Mouse (Mus musculus): ENCODE measurements around the gene Cplx3.

The Cplx3 gene

DNA sequence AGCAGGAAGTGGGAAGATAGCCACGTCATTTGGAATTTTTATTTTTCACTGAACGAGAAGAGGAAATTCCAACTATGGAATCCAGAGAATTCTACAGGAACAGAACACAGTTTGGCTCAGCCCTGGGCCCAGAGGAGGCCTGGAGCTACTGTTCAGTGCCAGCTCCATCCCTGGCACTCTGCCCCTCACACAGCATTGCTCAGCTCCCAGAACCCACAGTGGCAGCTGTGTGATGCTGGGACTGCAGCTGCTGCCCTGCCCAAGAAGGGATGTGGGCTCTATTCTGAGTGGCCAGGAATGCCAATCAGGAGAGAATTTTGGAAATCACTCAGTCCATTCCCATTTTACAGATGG is 4.8 kb downstream of the Cplx3 start:
- DNase-seq (ENCODE audit: low read depth, low spot score), result no peak

DNA sequence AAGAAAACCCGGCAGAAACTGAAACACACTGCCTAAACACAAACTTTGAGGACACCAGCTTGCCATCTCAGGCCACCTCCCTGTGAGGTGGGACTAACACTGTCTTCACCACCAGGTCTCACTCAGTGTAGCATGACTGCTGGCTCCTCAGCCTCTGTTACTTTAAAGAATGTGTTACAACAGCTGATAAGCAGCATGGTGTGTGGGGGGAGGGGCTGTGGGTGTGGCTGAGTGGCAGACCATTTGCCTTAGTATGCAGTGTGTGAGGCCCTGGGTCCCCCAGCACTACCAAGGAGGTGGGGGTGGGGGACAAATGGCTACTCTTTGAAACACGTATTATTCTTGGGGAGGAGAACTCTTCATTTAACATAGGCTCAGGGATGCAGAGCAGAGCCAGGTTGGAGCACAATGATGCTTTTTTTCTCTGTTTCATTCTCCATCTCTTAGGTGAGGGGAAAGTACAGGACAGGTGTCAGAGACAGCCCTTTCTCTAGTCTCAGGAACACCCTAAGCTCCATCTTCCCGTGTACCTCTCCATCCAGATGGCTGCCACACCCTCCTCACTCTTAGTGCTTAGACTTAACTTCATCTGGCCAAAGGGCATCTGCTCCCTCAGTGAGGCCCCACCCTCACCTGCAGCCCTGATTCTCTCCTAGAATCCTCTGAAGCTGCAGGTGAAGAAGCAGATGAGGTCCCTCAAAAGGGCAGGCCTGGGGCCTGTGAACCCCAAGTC is 5.3 kb downstream of the Cplx3 start:
- DNase-seq (ENCODE audit: low read depth, low spot score), result peak; percentile 51

DNA sequence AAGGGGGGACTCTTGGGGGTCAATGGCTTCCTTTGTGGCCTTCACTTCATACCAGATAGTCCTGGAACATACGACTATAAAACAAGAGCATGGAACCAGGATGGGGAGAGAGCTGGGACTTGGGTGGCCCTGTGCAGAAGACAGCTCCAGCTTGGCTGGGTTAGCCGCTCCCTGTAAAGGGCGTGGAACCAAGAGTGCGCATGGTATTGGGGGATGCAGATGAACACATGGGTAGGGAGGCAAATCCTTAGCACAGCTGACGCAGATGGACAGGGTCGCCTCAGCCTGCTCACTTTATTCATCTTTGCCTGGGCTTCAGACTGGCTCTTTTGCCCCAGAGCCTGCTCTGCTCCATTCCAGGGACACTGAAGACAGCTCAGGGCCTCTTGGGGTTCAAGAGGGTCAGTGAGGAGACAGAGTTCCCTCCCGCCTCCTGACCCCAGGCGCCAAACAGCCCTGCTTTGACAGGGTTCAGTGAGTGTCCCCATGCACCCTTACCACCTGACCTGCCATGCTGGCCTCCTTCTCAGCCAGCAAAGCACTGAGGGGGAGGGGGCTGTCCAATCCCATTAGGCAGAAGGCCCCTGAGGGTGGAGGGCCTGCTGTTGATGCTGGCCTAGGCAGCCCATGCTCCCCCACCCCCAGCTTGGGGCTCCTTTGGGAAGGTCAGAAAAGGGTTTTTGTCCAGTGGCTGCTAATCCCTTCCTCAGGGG is 7.1 kb downstream of the Cplx3 start:
- DNase-seq (ENCODE audit: low read depth, low spot score), result no peak

DNA sequence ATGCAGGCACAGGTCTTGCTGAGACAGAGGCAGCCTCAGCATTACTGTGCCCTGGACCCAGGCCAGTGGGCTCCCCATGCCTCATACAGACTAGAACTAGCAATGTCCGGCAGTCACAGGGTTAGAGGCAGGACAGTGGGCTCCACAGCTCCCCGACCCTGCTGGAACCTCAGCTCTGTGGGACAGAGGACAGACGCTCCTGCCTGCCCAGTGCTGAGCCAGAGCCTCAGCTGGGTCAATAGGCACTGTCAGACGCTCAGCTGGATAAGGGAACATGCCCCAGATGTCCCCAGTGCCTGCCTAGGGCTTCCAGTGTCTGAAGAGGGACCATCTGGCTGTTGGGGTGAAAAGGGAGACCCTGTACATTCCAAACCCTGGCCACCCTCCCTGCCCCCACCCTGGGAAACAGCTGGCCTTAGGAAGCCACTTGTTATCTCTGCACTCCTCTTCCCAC is 8.1 kb downstream of the Cplx3 start:
- DNase-seq (ENCODE audit: low read depth, low spot score), result no peak

DNA sequence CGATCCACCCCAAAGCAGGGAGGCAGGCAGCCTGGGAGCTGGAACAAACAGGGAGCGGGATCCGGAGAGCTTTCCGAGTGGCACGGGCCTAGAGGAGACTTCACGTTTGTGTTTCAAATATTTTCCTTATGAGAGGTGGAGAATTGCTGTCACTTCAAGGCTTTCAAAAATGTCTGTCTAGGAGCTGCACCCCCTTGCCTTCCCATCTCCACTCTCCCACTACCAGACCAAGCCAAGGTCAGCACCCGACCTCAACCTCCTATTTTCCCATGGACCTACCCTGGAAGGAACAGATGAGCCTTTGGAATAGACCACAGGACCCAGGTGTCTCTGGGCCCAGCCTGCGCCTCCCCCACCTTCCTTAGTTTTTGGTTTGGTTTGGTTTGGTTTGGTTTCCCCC is 8.8 kb downstream of the Cplx3 start:
- no peak for DNase-seq (ENCODE audit: low read depth, low spot score)

DNA sequence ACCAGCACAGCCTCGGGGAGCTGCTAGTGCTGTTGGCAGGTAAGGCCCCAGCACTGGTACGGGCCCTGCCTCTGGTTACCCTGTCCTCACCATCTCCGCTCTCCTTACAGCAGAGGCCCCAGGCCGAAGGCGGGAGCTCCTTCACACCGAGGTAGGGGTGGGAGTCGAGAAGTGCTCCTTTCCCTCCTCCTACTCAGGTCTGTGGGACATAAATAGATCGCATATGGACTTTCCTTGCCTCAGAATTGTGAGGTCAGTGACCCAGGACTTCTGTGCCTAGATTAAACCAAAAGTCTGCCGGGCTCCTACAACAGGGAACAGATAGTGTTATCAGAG is 11.9 kb downstream of the Cplx3 start:
- no peak for DNase-seq (ENCODE audit: low read depth, low spot score)

DNA sequence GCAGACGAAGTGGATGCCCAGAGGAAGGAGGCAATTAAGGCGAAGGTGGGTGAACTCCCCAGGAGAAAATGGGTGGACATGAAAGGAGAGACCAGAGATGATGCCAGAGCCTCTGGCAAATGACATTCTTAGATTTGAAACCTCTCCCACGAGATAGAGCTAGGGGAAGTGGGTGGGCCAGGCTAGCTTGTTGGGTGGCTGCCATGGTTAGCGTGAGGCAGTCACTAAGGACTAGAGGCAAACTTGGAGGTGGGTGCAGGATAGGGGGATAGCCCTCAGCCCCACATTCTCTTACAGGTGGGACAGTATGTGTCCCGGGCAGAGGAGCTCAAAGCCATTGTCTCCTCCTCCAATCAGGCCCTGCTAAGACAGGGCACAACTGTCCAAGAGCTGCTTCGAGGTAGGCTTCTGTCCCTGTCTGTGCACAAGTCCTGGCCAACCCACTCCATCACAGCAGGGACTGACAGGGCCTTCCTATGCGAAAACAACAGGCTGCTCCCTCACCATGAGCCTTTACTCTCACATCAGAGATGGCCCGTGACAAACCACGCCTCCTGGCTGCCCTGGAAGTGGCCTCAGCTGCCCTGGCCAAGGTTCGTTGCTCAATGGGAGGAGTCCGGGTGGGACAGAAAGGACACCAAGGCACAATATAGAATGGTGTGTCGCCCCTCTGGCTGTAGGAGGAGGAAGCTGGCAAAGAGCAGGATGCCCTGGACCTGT is 12.5 kb downstream of the Cplx3 start:
- no peak for DNase-seq (ENCODE audit: low read depth, low spot score)

DNA sequence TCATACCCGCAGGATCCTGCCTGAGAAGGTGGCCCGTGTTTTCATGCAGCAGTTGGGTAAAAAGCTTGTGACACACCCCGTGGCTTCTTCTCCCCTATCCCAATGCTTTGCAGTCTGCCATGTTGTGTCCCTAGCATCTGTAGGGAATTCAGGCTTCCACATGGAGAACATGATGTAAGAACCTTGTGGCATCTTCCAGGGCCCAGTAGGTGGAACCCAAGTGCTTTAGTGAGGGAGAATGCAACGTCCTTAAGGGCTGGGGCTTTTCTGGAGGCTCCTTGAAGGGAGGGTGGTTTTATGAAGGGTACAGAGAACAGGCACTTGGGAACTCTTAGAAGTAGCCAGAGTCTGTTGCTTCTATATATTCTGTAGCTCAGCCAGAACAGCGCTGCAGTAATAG is 15.4 kb downstream of the Cplx3 start:
- peak; percentile 28 for DNase-seq (ENCODE audit: low read depth, low spot score)

DNA sequence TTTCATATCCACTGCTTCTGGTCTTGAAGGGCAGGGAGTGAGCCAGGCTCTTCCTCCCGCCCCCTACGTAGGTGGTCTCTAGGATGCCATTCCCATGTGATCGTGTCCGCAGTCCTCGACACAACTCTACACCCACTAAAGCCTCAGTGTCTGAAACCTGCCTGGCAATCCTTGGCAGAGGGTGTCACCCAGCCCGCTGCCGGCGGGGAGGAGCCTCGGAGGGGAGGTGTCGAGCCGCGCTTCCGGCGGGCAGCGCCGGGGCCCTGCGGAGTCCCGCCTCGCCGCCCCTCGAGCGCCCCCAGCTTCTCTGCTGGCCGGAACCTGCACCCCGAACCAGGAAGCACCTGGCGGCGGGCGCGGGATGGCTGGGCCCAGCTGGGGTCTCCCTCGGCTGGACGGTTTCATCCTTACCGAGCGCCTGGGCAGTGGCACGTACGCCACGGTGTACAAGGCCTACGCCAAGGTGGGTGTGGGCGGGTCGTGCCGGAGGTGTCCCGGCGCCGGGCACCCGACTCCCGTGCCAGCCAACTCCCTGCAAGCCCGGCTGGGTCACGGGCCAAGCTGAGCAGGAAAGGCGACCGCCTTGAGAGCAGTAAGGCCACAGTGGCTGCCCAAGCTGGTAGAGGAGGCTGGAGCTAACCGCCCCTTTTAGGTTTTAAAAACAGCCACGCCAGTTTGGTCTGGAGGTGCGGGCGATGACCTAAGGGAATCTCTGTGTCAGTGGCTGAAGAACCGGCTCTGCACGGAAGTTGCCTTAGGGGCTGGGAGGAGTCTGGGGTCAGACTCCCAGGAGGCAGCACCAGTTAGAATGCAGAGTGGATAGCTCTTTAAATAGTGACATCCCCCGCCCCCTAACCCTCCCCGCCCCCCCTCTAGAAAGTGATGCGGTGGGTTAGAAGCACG is 16.6 kb downstream of the Cplx3 start, which contains the start of gene Ulk3:
Gene Ulk3 (plus strand): TSS at position 229 of the 903 bp plus-strand sequence.
- DNase-seq (ENCODE audit: low read depth, low spot score), result peak; percentile 94

DNA sequence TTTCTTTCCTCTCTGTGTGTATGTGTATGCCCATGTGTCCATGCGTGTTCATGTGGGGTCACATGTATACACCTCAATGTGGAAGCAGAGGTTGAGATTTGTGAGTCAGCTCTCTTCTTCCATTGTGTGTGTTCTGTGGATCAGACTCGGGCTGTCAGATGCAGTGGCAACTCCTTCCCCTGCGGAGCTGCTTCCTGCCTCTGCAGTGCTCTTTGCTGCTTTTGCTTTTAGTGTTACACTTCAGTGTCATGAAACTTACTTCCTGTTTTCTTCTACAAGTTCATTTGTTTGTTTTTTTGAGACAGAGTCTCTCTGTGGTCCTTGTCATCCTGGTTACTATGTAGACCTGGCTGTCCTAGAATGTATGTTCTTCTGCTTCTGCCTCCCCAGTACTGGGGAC is 21.1 kb downstream of the Cplx3 start:
- DNase-seq (ENCODE audit: low read depth, low spot score), result no peak

DNA sequence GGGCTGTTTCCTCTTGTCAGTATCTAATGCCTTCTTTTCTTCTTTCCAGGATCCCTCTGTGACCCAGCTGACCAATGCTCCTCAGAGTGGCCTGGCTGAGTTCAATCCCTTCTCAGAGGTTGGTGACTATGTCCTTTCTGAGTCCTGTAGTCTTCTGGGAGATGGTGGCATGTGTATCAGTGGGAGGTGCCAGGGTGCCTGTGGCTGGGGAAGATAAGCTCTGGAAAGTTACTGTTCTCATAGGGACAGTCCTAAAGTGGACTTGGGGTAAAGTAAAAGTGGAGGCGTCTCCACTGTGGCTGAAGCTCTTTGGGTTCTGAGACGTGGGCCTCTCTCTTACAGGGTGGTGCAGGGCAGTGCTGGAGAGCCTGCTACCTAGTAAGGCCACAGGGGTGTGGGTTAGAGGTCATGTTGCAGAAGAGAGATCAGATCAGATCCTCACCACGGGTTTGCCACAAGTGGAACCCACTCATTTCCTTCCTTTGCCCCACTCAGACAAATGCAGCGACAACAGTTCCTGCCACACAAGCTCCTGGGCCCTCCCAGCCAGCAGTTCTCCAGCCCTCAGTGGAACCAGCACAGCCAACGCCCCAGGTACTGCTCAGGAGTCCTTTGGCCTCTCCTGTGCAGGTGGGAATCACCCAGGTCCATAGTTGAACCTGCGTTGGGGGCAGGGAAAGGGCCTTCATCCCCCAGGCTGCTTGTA is 28.8 kb downstream of the Cplx3 start:
- no peak for DNase-seq (ENCODE audit: low read depth, low spot score)

DNA sequence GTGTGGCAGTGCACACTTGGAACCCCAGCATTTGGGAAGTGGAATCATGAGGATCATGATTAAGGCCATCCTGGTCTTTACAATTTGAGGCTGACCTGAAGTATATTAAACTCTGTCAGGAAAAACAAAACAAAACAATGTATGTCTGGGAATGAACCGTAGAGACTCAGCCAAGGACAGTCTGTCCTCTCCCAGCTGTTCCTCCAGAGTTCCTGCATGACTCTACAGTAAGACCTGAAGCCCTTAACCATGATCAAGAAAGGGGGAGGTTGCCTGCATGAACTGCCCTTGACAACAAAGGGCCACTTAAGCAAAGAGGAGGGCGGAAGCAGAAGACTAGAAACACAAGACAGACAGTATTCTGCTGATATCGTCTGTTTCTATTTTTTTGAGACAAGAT is 30.5 kb downstream of the Cplx3 start:
- no peak for DNase-seq (ENCODE audit: low read depth, low spot score)

DNA sequence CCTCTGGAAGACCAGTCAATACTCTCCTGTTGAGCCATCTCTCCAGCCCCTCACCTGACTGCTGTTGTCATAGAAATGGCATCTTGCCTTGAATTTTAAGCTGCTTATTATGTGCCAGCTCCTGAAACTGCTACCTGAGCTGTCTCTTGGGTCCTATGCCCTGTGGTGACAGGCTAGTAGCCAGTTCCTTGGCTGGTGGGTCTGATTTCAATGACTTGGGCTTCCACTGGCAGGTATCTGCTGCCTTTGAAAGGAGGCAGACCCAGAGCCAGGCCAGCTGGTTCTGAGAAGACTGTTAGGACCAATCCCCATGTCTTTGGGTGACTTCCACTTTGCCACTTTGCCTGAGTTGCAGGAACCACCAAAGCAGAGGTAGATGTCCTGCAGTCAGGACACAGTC is 31.7 kb downstream of the Cplx3 start:
- no peak for DNase-seq (ENCODE audit: low read depth, low spot score)

DNA sequence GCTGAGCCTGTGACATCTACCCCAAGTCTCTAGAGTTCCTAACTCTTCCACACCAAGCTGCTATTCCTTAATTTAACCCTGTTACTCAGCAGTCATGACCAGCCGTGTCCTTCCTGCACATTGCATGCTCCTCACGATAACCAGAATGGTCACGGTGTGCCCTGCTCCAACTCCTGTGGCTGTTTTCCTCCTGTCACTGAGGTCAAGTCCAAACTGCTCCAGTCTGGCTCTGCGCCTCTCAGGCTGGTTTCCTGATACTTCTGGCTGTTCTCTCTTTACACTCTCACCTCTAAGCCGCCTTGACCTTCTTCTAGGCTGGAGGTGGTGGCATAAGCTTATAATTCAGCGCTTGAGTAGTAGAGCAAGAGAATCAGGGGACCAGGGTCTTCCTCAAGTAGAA is 37.6 kb downstream of the Cplx3 start:
- no peak for DNase-seq (ENCODE audit: low read depth, low spot score)

DNA sequence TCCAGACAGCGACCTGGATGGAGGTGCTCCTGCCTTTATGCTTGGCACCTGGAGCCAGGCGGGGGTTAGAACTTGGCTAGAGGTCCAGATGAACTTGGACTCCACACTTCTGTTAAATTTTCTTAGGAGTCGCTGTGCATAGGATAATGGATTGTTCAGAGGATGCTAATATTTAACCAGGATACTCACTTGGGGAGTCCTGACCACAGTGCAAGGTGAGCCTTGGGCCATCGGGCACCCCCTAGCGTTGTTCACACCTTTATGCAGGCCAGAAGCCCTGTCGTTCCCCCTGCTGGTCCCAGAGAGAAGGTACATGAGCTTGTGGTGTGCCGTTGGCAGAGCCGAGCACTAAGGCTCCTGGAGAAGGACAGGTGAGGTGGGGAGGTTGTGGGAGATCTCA is 39.2 kb downstream of the Cplx3 start:
- DNase-seq (ENCODE audit: low read depth, low spot score), result peak; percentile 85

DNA sequence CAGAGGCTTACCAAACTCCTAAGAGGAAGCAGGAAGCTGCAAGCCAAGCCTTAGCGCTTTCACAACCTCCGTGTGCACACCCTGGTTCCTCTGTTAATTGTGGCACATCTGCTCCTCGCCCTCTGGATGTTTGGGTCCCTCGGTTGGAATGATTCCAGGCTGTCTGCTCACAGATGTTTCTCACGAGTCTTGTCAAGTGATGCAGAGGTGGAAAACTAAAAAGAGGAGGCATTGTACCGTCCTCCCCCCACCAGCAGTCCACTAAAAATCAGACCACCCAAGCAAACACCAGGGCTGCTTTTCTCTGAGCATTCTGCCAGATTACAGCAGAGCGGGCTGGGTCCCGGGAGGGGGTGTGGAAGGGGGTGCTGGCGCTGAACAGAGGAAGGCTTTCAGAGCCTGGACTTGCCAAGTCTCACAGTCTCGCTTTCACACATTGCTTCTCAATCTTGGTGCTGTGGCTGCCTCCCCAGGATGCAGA is 40.3 kb downstream of the Cplx3 start:
- DNase-seq (ENCODE audit: low read depth, low spot score), result no peak

DNA sequence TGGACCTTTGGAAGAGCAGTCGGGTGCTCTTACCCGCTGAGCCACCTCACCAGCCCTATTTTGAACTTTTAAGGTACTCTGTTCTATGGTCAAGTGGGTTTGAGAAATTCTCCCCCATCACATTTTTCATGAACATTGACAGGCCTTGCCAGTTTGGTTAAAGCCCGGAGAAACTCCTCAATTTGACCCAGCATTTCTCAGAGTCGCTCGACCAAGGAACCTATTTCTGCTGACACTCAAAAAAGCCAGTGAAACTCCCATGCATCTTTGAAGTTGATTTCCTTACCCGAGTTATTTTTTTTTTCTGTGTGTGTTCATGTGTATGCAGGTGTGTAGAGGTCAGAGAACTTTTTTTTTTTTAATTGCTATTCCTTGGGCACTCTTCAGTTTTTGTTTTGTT is 41.5 kb downstream of the Cplx3 start:
- DNase-seq (ENCODE audit: low read depth, low spot score), result no peak

DNA sequence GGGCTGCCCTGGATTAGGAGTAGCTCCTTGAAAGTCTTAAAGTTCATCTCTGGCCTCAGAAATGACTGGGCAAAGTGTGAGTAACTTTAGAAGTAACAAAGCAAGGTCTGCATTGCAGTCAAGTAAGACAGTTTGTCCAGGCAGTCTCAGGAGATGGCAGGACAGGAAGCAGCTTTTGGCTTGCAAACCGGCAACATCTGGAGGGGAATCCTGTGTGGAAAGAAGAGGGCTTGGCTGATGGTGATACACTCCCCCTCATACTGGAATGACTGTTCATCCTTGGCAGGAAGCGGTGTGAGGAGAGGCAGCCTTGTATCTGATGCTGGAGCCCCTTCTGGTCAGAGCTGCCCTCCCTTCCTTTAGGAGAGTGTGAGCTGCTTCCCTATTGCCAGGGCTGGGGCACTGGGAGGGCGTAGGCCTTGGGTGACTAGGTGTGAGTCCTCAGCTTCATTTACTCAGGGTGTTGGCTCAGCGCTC is 43.1 kb downstream of the Cplx3 start:
- no peak for DNase-seq (ENCODE audit: low read depth, low spot score)

DNA sequence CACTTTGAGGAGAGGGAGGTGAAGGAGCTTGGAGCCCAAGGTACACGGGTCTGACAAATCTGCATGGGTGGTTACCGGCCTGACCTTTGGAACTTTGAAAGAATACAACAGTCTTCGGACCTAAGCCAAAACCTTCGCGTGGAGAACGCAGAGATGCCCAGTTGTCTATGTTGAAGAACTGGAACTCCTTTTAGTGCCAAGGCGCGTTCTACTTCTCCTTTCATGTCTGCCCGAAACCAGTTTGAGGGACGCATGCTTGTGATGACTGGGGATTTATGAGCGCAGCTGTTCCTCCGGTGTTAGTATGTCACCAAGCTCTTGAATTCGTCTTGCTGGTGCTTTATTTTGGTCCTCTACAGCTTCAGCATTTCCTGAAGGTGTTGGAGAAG is 44.4 kb downstream of the Cplx3 start:
- DNase-seq (ENCODE audit: low read depth, low spot score), result no peak

DNA sequence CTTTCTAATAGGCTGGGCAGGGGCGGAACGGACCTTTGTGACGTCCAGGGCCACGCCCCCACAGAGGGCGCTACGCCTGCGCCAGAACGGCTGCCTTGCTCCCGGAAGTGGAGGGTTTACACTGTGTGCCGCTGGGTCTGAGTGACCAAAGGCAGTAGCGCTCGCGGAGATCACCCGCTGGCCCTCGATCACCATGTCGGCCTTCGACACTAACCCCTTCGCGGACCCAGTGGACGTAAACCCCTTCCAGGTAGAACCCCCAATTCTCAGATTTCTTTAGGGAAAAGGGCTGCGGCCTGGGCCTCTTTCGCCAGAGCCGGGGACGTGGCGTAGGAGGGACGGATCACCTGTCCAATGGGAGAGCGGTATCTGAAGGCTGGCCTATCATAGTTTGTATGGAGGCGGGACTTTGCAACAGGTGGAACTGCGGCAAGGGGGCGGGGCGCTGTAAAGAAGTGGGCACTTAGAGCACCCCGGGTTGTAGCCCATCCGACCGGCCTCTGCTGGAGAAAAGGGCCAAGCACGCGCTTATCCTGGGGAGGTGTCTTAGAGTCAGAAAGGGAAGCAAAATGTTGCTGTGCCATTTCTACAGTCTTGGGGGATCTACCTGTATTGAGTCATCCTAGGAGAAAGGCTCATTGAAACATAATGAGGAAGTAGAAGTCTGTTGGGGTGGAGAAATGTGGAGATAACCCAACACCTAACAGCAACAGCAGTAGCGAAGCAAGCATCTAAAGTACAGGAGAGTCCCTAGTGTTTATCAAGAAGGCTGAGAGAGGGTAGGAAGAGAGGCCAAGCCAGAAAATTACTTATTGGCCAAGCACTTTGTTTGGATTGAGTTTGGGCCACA is 45.0 kb downstream of the Cplx3 start, which contains the start of gene Scamp2:
Gene Scamp2 (plus strand): TSS at position 83 of the 850 bp plus-strand sequence.
- peak; percentile 98 for DNase-seq (ENCODE audit: low read depth, low spot score)

Data from R1 (cell line).